Mouse (Mus musculus) MEL (cell line): ENCODE results near the gene Znrf1.

ENCODE experiments used
- CHD1 ChIP-seq: IDR thresholded peaks from 2 replicates; pipeline ENCODE4 v1.6.1; 2012; ENCODE audit warnings: low read depth, mild to moderate bottlenecking, inconsistent platforms, low read length, improper control_type of control experiment
- CTCF ChIP-seq, 3 experiments: IDR thresholded peaks in 2 of 3; conservative IDR thresholded peaks in 1 of 3; 2 replicates each; pipeline ENCODE4 v1.5.1; 2011 to 2012; ENCODE audit warnings: low read length in 3 of 3, low read depth in 2 of 3, mild to moderate bottlenecking in 2 of 3, improper control_type of control experiment in 1 of 3, inconsistent platforms in 1 of 3, mixed read lengths in 1 of 3, moderate library complexity in 1 of 3; ENCODE audit not compliant: control insufficient read depth in 1 of 3, insufficient read depth in 1 of 3, poor library complexity in 1 of 3, severe bottlenecking in 1 of 3
- EP300 ChIP-seq, 2 experiments: IDR thresholded peaks; 2 replicates each; pipeline ENCODE4 v1.6.1; 2011; ENCODE audit warnings: improper control_type of control experiment in 2 of 2, low read length in 2 of 2, low read depth in 1 of 2, mild to moderate bottlenecking in 1 of 2
- GATA1 ChIP-seq: IDR thresholded peaks from 2 replicates; pipeline ENCODE4 v1.6.1; 2011; ENCODE audit warnings: low read depth, low read length, improper control_type of control experiment
- JUND ChIP-seq: IDR thresholded peaks from 2 replicates; pipeline ENCODE4 v1.6.1; 2011; ENCODE audit warnings: low read depth, mild to moderate bottlenecking, improper control_type of control experiment, low read length
- MAZ ChIP-seq: IDR thresholded peaks from 2 replicates; pipeline ENCODE4 v1.6.1; 2012; ENCODE audit warnings: low read depth, mild to moderate bottlenecking, inconsistent platforms, low read length, improper control_type of control experiment
- NRF1 ChIP-seq: IDR thresholded peaks from 2 replicates; pipeline ENCODE4 v1.6.1; 2014; ENCODE audit warnings: low read depth, mild to moderate bottlenecking, inconsistent platforms, low read length, improper control_type of control experiment, moderate library complexity; ENCODE audit not compliant: poor library complexity, insufficient read depth, severe bottlenecking
- POLR2A ChIP-seq, 2 experiments: IDR thresholded peaks; 2 replicates each; pipeline ENCODE4 v1.6.1; 2011 to 2012; ENCODE audit warnings: low read length in 2 of 2, mild to moderate bottlenecking in 2 of 2, control low read depth in 1 of 2, improper control_type of control experiment in 1 of 2, low read depth in 1 of 2, moderate library complexity in 1 of 2; ENCODE audit not compliant: control insufficient read depth in 1 of 2, insufficient read depth in 1 of 2, poor library complexity in 1 of 2
- RAD21 ChIP-seq: IDR thresholded peaks from 2 replicates; pipeline ENCODE4 v1.6.1; 2011; ENCODE audit warnings: mild to moderate bottlenecking, low read depth, low read length, improper control_type of control experiment
- RCOR1 ChIP-seq: IDR thresholded peaks from 2 replicates; pipeline ENCODE4 v1.6.1; 2012; ENCODE audit warnings: low read depth, mild to moderate bottlenecking, inconsistent platforms, low read length, improper control_type of control experiment
- TCF12 ChIP-seq: IDR thresholded peaks from 2 replicates; pipeline ENCODE4 v1.6.1; 2014; ENCODE audit warnings: low read depth, mild to moderate bottlenecking, inconsistent platforms, low read length, improper control_type of control experiment, moderate library complexity
- ZC3H11A ChIP-seq: IDR thresholded peaks from 2 replicates; pipeline ENCODE4 v1.6.1; 2012; ENCODE audit warnings: low read depth, mild to moderate bottlenecking, inconsistent platforms, low read length, improper control_type of control experiment

- no peak for TF ChIP-seq CTCF (IDR thresholded peaks at IDR 0.05 in 2 of 3, conservative IDR thresholded peaks at IDR 0.05 in 1 of 3; ENCODE audit: control insufficient read depth in 1 of 3, insufficient read depth in 1 of 3, low read depth in 2 of 3, low read length in 3 of 3, poor library complexity in 1 of 3, severe bottlenecking in 1 of 3)
- TF ChIP-seq MAZ: no peak
- TF ChIP-seq ZC3H11A: no peak
- TF ChIP-seq EP300 (IDR thresholded peaks at IDR 0.05; ENCODE audit: low read depth in 1 of 2, low read length in 2 of 2): no peak
- no peak for TF ChIP-seq RAD21
- no peak for TF ChIP-seq GATA1
- no peak for TF ChIP-seq RCOR1
- no peak for TF ChIP-seq NRF1
- TF ChIP-seq CHD1: no peak
- no peak for TF ChIP-seq JUND
- TF ChIP-seq TCF12: no peak
- no peak for TF ChIP-seq POLR2A (IDR thresholded peaks at IDR 0.05; ENCODE audit: control insufficient read depth in 1 of 2, insufficient read depth in 1 of 2, low read depth in 1 of 2, low read length in 2 of 2, poor library complexity in 1 of 2)
Measured at GRCm38 (mm10) chr8:111626933-111627332, 91.0 kb downstream of the Znrf1 start.
